Mouse (Mus musculus): Measurements from ENCODE around the gene Cox16.
"Not testable (repeated sequence)": the region's sequence is repeated elsewhere in the genome, so short reads cannot be mapped to it uniquely, and the experiment has no call there.

The Cox16 gene

GRCm38 (mm10) chr12:81484727-81485191 is at the start of gene Cox16:
Cox16 (minus strand) TSS chr12:81485127.
- peak; percentile 92 for DNase-seq

GRCm38 (mm10) chr12:81533029-81533419 is 48.1 kb upstream of the Cox16 start:
- no peak for DNase-seq

- DNase-seq, result peak; percentile 87
These were observed 47.5 kb upstream of the Cox16 start, which contains the start of the genes Gm20498 and Synj2bp for GRCm38 (mm10) chr12:81532316-81533028. Gm20498 (minus strand) TSS chr12:81532905. Synj2bp (minus strand) TSS chr12:81532911.

DNA sequence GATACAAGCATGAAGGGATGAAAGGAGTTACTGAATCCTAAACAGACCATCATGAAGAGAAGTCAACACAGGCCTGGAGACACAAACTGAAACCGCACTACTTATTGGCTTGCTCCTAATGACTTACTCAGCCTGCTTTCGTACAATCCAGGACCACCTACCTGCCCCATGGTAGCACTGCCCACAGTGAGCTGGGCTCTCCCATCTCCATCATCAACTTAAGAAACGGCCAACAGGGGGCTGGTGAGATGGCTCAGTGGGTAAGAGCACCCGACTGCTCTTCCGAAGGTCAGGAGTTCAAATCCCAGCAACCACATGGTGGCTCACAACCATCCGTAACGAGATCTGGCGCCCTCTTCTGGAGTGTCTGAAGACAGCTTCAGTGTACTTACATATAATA is 45.7 kb upstream of the Cox16 start:
- not testable (repeated sequence) for DNase-seq

- not testable (repeated sequence) for DNase-seq
These were observed 12.0 kb upstream of the Cox16 start for GRCm38 (mm10) chr12:81496906-81497305.

GRCm38 (mm10) chr12:81490491-81490890 is 5.6 kb upstream of the Cox16 start:
- no peak for DNase-seq

DNA sequence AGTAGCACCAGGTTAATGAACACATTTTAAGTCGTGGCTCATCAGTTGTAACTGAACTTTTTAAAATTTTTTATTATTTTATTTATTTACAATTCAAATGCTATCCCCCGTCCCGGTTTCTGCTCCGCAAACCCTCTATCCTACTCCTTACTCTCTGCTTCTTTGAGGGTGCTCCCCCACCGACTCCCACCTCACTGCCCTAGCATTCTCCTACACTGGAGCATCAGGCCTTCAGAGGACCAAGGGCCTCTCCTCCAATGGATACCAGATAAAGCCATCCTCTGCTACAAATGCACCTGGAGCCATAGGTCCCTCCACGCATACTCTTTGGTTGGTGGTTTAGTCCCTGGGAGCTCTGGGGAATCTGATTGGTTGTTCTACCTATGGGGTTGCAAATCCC is 384 bp upstream of the Cox16 start:
- DNase-seq, result no peak

DNA sequence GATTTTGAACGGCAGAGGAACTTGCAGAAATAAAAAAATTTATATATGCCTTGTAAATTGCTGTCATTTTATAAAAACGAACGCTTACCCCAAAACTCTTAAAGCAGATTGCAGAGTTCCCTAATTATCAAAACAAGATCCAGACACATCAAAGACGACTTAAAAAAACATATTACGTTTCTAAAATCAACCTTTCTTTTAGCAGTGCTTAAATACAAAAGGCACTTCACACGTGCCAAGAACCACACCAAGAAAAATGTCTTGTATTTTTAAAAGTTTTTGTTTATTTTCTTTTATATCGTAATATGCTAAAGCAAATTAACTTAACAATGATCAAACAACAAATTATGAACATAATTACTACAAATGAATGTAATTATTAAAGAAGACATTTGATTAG is 715 bp downstream of the Cox16 start:
- no peak for DNase-seq

DNA sequence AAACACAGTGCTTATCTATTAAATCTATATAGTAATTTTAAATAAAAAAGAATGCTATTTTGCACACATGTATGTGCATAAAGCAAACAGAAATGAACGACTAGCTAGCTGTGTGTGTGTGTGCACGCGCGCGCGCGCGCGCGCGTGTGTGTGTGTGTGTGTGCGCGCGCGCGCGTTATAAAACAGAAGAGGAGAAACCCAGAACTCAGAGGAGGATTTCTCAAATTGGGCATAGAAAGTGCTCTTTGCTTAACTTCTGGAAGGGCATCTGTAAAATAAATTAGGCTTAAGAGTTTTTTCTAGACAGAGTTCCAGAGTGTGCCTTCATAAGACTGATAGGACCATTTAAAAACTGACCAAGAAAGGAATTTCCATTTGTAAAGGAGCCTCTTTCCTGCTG is 1.3 kb downstream of the Cox16 start:
- DNase-seq, result no peak

DNA sequence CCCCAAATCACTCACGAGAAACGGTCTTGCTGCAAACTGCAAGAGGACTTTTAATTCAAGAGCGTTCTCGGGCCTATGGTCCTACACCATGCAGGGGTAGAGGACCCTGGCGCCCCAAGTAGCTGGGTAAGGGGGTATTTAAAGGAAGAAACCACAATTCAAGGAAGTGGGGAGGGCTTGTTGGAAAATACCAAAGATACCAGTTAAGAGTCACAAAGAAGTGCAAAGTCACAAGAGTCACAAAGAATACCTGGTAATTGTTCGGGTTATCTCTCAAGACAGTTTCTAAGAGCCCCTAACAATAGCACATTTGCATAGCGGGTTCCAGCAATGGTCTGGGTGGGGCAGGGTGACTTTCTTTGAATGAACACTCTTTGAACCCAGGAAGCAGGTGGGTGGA is 25.9 kb downstream of the Cox16 start:
- not testable (repeated sequence) for DNase-seq

DNA sequence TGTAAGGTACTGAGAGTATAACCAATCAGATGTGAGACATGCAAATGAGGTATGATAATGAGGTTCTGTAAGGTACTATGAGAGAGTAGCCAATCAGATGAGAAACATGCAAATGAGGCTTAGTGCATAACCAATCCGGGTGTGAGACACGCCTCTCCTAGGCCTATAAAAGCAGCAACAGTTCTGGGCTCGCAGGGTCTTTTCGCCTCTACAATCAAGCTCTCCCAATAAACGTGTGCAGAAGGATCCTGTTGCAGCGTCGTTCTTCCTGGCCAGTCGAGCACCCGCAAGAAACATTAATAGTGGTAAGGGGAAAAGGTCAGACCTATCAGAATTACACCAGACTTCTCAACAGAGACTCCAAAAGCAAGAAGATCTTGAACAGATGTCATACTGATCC is 45.9 kb downstream of the Cox16 start:
- DNase-seq, result not testable (repeated sequence)

DNA sequence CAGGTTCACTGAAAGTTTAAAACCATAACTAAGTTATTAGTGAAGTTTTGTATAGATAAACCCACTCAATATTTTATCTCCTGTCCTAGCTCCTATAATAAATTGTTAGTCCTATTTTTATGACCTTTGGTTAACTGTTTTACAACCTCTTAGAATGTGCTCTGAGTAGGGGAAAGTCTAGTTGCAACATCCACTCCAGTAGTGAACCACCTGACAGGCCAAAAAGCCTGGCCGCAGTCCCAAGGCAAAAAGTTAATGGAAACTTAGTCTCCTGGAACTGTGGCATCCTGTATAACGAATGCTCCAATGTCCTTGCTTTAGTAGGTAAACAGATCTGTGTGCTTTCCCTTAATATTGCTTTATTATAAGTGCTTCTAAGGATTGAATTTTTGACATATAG is 50.1 kb downstream of the Cox16 start:
- DNase-seq, result not testable (repeated sequence)

- DNase-seq, result no peak
These were observed 63.1 kb downstream of the Cox16 start, which contains the start of gene Adam4 for GRCm38 (mm10) chr12:81421846-81422245. Adam4 (minus strand) TSS chr12:81421946.

GRCm38 (mm10) chr12:81413211-81413610 is 71.7 kb downstream of the Cox16 start:
- no peak for DNase-seq

GRCm38 (mm10) chr12:81408966-81409365 is 76.0 kb downstream of the Cox16 start:
- DNase-seq, result no peak

GRCm38 (mm10) chr12:81402187-81402586 is 82.7 kb downstream of the Cox16 start:
- DNase-seq, result peak; percentile 54

DNA sequence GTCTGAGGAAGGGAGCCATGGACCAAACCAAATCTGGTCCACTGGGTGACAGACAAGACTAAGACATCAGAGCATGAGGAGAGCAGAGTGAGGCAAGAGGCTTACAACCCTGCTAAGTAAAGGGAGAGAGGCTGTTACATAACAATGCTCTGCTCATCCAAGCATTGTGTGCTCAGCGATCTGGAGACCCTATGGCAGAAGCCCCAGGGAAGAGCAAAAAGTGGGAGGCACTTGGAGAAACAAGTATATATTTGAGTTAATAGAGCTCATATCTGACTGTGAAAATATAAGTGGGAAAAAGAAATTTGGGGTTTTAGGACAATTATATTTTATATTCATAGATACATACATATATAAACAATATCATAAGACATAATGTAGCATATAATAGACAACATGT is 105.6 kb downstream of the Cox16 start, which contains the start of gene Gm4787:
Gene Gm4787 (minus strand): TSS at position 101 of the 400 bp plus-strand sequence.
- not testable (repeated sequence) for DNase-seq

- DNase-seq, result no peak
These were observed 151.1 kb downstream of the Cox16 start for GRCm38 (mm10) chr12:81333841-81334240.

DNA sequence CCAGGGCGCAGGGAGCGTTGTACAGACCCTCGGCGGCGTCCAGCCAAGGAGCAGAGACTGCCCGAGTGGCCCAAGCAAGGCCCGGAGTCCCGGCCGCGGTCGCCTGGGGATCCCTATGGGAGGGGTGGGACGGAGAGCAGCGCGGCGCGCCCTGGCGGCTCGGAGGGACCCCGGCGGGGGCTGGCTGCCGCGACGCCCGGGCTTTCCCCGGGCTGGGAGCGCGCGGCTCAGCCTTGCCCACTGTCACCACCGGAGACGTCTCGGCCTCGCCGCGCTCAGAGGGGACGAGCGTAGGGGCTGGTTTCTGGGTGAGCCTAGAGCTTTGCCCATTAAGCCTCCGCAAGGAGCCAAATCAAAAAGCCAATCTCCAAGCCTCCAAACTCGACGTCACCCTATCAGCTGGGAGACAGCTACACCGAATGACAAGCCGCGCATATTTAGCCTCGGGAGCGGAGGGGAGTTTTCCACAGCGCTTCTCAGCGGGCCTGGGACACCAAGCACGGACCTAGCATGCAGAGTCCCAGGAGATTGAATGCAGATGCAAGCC is 152.0 kb downstream of the Cox16 start, which contains the start of gene Slc8a3:
Gene Slc8a3 (minus strand): TSS at position 306 of the 547 bp plus-strand sequence.
- peak; percentile 65 for DNase-seq

DNA sequence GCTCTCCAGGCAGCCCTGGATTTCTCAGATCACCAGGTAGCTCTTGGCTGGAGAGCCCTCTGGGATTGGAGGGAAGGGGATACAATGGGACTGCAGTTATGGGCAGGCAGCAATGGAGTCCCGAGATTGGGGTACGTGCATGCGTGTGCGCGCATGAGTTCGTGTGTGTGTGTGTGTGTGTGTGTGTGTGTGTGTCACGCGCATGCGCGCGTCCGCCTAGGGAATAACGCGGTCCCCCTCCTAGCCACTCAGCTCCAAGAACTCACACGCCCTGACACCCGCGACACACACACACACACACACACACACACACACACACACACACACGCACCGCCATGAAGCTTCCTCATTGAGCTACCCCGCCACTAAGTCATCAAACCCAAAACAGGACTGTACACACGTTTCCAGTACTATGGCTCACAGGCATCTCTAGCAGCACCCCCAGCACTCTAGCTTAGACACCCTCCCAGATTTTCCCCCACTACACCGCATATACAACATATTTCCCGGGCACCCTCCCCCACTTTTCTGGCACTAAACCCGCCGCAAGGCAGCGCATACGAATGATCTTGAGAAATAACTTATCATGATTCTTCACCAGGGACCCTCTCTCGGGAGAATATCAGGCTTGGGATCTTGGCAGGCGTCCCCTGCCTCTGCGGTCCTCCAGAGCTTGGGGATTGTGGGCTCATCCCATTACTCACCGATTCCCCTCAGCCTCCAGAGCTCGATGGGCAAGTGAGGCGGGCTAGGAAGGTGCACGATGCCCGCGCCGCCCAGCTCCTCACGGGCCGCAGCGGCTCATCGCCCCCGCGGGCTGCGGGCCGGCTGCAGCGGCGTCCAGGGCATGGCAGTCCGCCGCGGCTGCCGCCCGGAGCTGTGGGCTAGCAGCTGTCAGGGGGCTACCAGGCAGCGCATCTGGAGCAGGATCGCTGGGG is 152.7 kb downstream of the Cox16 start:
- peak; percentile 64 for DNase-seq

DNA sequence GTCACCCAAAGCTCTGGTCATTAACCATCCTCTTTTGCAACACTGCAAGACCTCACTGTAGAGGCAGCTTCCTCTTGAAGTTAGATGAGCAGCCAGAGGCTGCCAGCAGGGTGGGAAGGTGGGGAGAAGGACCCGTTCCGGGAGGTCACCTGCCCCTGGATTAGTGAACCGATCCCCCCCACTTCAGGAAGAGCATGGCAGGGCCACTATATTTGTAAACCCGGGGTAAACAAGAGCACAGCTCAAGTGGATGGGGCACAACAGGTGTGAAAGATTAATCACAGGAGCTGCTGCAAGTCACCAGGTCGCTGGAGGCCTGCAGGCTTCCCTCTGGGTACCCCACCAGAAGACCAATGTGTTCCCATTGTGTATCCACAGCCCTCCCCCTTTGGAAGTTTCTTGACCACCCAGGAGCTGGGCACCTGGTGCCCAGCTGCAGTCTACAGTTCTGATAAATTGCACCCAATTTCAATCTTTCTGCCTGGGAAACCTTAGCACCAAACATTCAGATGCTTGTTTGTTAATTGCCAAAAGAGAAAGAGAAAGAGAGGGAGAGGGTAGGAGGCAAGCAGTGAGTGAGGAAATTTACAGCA is 153.8 kb downstream of the Cox16 start:
- DNase-seq, result no peak

GRCm38 (mm10) chr12:81324991-81325390 is 159.9 kb downstream of the Cox16 start:
- no peak for DNase-seq

- DNase-seq, result peak; percentile 26
These were observed 160.8 kb downstream of the Cox16 start for GRCm38 (mm10) chr12:81324116-81324515.

Data from right cerebral cortex, postnatal 25 days (tissue).